Mouse (Mus musculus) stomach, postnatal 0 days (tissue): Measurements from ENCODE around the gene Nudt16l1. TPM values are rescaled to one million over a fixed set of nuclear protein-coding genes. Genes with fewer than 3 reads are reported as not detected.

Experiments
- ATAC-seq: fragments of 200-750 bp; cut with Nextera tagmentation; 2 replicates; pipeline ENCODE4 v1.8.0; 2017; ENCODE audit not compliant: low FRiP score, low TSS enrichment
- DNase-seq: peaks from one replicate; pipeline ENCODE4 v3.0.0-alpha.2; 2016; ENCODE audit warnings: low spot score
- H3K27ac ChIP-seq: fragments of 300-500 bp; sonication (generic); replicated peaks from 2 replicates; pipeline ENCODE4 v1.5.1; 2014; ENCODE audit warnings: mild to moderate bottlenecking, control low read depth
- H3K27me3 ChIP-seq: fragments of 300-500 bp; sonication (generic); 2 replicates; pipeline ENCODE4 v1.6.1; 2014; ENCODE audit warnings: low read length; ENCODE audit not compliant: control insufficient read depth, insufficient read depth
- H3K36me3 ChIP-seq: fragments of 300-500 bp; sonication (generic); 2 replicates; pipeline ENCODE4 v1.6.1; 2014; ENCODE audit warnings: low read length, mixed read lengths; ENCODE audit not compliant: control insufficient read depth, insufficient read depth
- H3K4me1 ChIP-seq: fragments of 300-500 bp; sonication (generic); replicated peaks from 2 replicates; pipeline ENCODE4 v1.6.1; 2014; ENCODE audit warnings: antibody characterized with exemption; ENCODE audit not compliant: control insufficient read depth, insufficient read depth
- H3K4me2 ChIP-seq: fragments of 300-500 bp; sonication (generic); replicated peaks from 2 replicates; pipeline ENCODE4 v1.6.1; 2014; ENCODE audit warnings: low read depth, mild to moderate bottlenecking, control low read depth, moderate library complexity
- H3K4me3 ChIP-seq: fragments of 300-500 bp; sonication (generic); 2 replicates; pipeline ENCODE4 v1.5.1; 2014; ENCODE audit warnings: low read depth, low read length, control low read depth
- H3K9ac ChIP-seq: fragments of 300-500 bp; sonication (generic); 2 replicates; pipeline ENCODE4 v1.6.1; 2014; ENCODE audit warnings: mild to moderate bottlenecking, low read length, control low read depth, mixed read lengths
- H3K9me3 ChIP-seq: fragments of 300-500 bp; sonication (generic); 2 replicates; pipeline ENCODE4 v1.6.1; 2016; ENCODE audit warnings: low read length; ENCODE audit not compliant: control insufficient read depth
- CTCF ChIP-seq: IDR thresholded peaks from 2 replicates; pipeline ENCODE4 v1.5.1; 2016; ENCODE audit warnings: antibody characterized with exemption, low read depth, mild to moderate bottlenecking, moderate library complexity
- EP300 ChIP-seq: optimal IDR thresholded peaks from 2 replicates; pipeline ENCODE3; 2016; ENCODE audit warnings: antibody characterized with exemption
- WGBS: fragments of 180-500 bp; shearing (Covaris S2); extraction: QIAGEN DNeasy Blood & Tissue Kit; methylation state at CpG from one replicate; pipeline ENCODE4 v1.1.7; 2014; 5-methylcytosine and 5-hydroxymethylcytosine counted together
- polyA plus RNA-seq: library from polyadenylated mRNA; unstranded; fragments of >200 nt; fragmentation: Nextera tagmentation; extraction: Ambion mirVana; gene quantifications from 2 replicates; pipeline ENCODE4 v1.2.1, GENCODE M21; 2015

Nudt16l1 gene
- polyA plus RNA-seq, 1 experiment from 2014 or later: 93.6 TPM

GRCm38 (mm10) chr16:4971626-4972025 is 33.1 kb downstream of the Nudt16l1 start:
- H3K4me2 ChIP-seq: no peak overlapping the region
- no peaks in the 10 kb centered on the region for H3K27me3 ChIP-seq
- TF ChIP-seq CTCF (no peak), EP300 (no peak)
- H3K9ac ChIP-seq: no peak overlapping the region
- no peak overlapping the region for H3K27ac ChIP-seq
- H3K9me3 ChIP-seq: no peaks in the 10 kb centered on the region
- H3K36me3 ChIP-seq: no peaks in the 10 kb centered on the region
- ATAC-seq (no peak), DNase-seq (no peak)
- no peak overlapping the region for H3K4me3 ChIP-seq
- H3K4me1 ChIP-seq: no peaks in the 10 kb centered on the region
- WGBS: 76% methylated on average over 4 of the region's 4 CpGs

- DNase-seq: no peak
- TF ChIP-seq CTCF (no peak), EP300 (no peak)
- Histone ChIP-seq H3K9me3 (no peaks in the 10 kb centered on the region), H3K4me1 (no peaks in the 10 kb centered on the region), H3K27ac (no peak overlapping the region), H3K4me3 (no peak overlapping the region), H3K36me3 (no peaks in the 10 kb centered on the region), H3K4me2 (no peak overlapping the region), H3K9ac (no peak overlapping the region), H3K27me3 (no peaks in the 10 kb centered on the region)
- 90% methylated on average over 5 of the region's 5 CpGs for WGBS
- ATAC-seq: no peak
These were observed 36.0 kb downstream of the Nudt16l1 start for GRCm38 (mm10) chr16:4974521-4974920.

GRCm38 (mm10) chr16:4976180-4976579 is 37.6 kb downstream of the Nudt16l1 start:
- Histone ChIP-seq H3K4me3 (no peak overlapping the region), H3K4me2 (no peak overlapping the region), H3K9me3 (no peaks in the 10 kb centered on the region), H3K27ac (no peak overlapping the region), H3K36me3 (no peaks in the 10 kb centered on the region), H3K27me3 (no peaks in the 10 kb centered on the region), H3K4me1 (no peaks in the 10 kb centered on the region), H3K9ac (no peak overlapping the region)
- DNase-seq (no peak), ATAC-seq (no peak)
- WGBS: 66% methylated on average over 2 of the region's 2 CpGs
- TF ChIP-seq CTCF (no peak), EP300 (no peak)

- H3K36me3 ChIP-seq: no peaks in the 10 kb centered on the region
- H3K4me1 ChIP-seq: no peaks in the 10 kb centered on the region
- no peak overlapping the region for H3K4me2 ChIP-seq
- no peaks in the 10 kb centered on the region for H3K27me3 ChIP-seq
- ATAC-seq (no peak), DNase-seq (peak; percentile 40)
- WGBS: 46% methylated on average over 5 of the region's 5 CpGs
- no peak overlapping the region for H3K9ac ChIP-seq
- H3K9me3 ChIP-seq: no peaks in the 10 kb centered on the region
- H3K4me3 ChIP-seq: no peak overlapping the region
- no peak overlapping the region for H3K27ac ChIP-seq
- TF ChIP-seq CTCF (no peak), EP300 (no peak)
These were observed 39.9 kb downstream of the Nudt16l1 start for GRCm38 (mm10) chr16:4978275-4979051.

- H3K9ac ChIP-seq: no peak overlapping the region
- no peaks in the 10 kb centered on the region for H3K9me3 ChIP-seq
- 72% methylated on average over 4 of the region's 4 CpGs for WGBS
- TF ChIP-seq EP300 (no peak), CTCF (peak; percentile 78)
- no peak overlapping the region for H3K4me3 ChIP-seq
- ATAC-seq (peak; percentile 88), DNase-seq (peak; percentile 60)
- no peak overlapping the region for H3K4me2 ChIP-seq
- H3K4me1 ChIP-seq: no peaks in the 10 kb centered on the region
- H3K36me3 ChIP-seq: no peaks in the 10 kb centered on the region
- no peak overlapping the region for H3K27ac ChIP-seq
- H3K27me3 ChIP-seq: no peaks in the 10 kb centered on the region
These were observed 41.3 kb downstream of the Nudt16l1 start for GRCm38 (mm10) chr16:4979755-4980380.

- H3K36me3 ChIP-seq: no peaks in the 10 kb centered on the region
- WGBS: 86% methylated on average over 12 of the region's 12 CpGs
- H3K4me1 ChIP-seq: no peaks in the 10 kb centered on the region
- DNase-seq: no peak
- no peak overlapping the region for H3K27ac ChIP-seq
- H3K4me2 ChIP-seq: no peak overlapping the region
- H3K9me3 ChIP-seq: no peaks in the 10 kb centered on the region
- H3K9ac ChIP-seq: no peak overlapping the region
- no peaks in the 10 kb centered on the region for H3K27me3 ChIP-seq
- TF ChIP-seq CTCF (no peak), EP300 (no peak)
- H3K4me3 ChIP-seq: no peak overlapping the region
- ATAC-seq: no peak
These were observed 46.2 kb downstream of the Nudt16l1 start for GRCm38 (mm10) chr16:4984717-4985116.

Other genes with a start within 250 kb of the Nudt16l1 start
- 15.5 and 17.2 TPM in 2 replicates for gene Nmral1, start 219.4 kb upstream of the Nudt16l1 start, polyA plus RNA-seq
- gene Hmox2, start 212.4 kb upstream of the Nudt16l1 start, polyA plus RNA-seq: 57.4 and 60.6 TPM in 2 replicates
- gene Cdip1, start 148.5 kb upstream of the Nudt16l1 start, polyA plus RNA-seq: 35.4 and 38.8 TPM in 2 replicates
- gene 4930562C15Rik, start 103.3 kb upstream of the Nudt16l1 start, polyA plus RNA-seq: 0.23 and 0.32 TPM in 2 replicates
- 32.1 and 40.0 TPM in 2 replicates for gene Ubald1, start 58.4 kb upstream of the Nudt16l1 start, polyA plus RNA-seq
- 43.0 and 44.0 TPM in 2 replicates for gene Mgrn1, start 52.5 kb upstream of the Nudt16l1 start, polyA plus RNA-seq
- 21.6 and 22.7 TPM in 2 replicates for gene Anks3, start 25.4 kb downstream of the Nudt16l1 start, polyA plus RNA-seq
- not detected in 2 replicates for gene Sept12, start 59.1 kb downstream of the Nudt16l1 start, polyA plus RNA-seq
- 112 and 114 TPM in 2 replicates for gene Smim22, start 68.5 kb downstream of the Nudt16l1 start, polyA plus RNA-seq
- 36.6 and 44.7 TPM in 2 replicates for gene Rogdi, start 74.8 kb downstream of the Nudt16l1 start, polyA plus RNA-seq
- gene Glyr1, start 111.1 kb downstream of the Nudt16l1 start, polyA plus RNA-seq: 64.8 and 65.2 TPM in 2 replicates
- gene Ubn1, start 111.3 kb downstream of the Nudt16l1 start, polyA plus RNA-seq: 9.1 and 9.3 TPM in 2 replicates
- 61.5 and 66.2 TPM in 2 replicates for gene Ppl, start 193.7 kb downstream of the Nudt16l1 start, polyA plus RNA-seq
- 0.04 TPM in 2 replicates for gene Sec14l5, start 208.3 kb downstream of the Nudt16l1 start, polyA plus RNA-seq